Mouse (Mus musculus) midbrain, embryonic 12.5 days (tissue): Measurements from ENCODE around the gene Mup20. TPM values are rescaled to one million over a fixed set of nuclear protein-coding genes. Genes with fewer than 3 reads are reported as not detected.

Experiments used
- polyA plus RNA-seq: library from polyadenylated mRNA; unstranded; fragments of >200 nt; fragmentation: Nextera tagmentation; extraction: Ambion mirVana; gene quantifications from 2 replicates; pipeline ENCODE4 v1.2.1, GENCODE M21; 2016

Mup20 gene
- polyA plus RNA-seq, 1 experiment from 2014 or later = not detected

Other genes starting within 250 kb of the Mup20 start
- gene Mup5, start 218.9 kb downstream of the Mup20 start, polyA plus RNA-seq = not detected in 2 replicates
- not detected in 2 replicates for gene Mup3, start 33.2 kb upstream of the Mup20 start, polyA plus RNA-seq
- gene Mup21, start 96.7 kb upstream of the Mup20 start, polyA plus RNA-seq = not detected in 2 replicates
- gene Zfp37, start 176.9 kb upstream of the Mup20 start, polyA plus RNA-seq = 28.1 and 31.5 TPM in 2 replicates
- 9.5 and 10.2 TPM in 2 replicates for gene Slc31a2, start 208.4 kb upstream of the Mup20 start, polyA plus RNA-seq